Comparison of ENCODE assay signal across 24 mouse cellular contexts in the genomic region with DNA sequence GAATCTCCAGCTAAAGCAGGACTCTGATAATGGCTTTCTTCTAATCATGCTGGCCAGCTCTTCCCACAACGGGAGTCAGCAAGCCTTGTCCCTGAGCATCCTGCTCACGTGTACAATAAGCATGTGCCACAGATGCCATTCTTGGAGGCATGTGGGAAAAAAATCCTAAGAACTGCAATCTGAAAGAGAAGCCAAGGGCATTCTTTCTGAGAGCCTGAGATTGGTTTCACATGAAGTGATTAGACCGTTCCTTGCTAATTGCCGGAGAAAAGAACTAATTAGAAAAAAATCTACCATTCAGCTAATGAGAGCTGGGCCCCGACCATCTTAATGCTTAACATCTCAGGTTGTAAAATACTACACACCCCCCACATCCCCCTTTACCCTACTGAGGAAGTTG.
DNase-seq lines count a peak whose midpoint lies in the region; ATAC-seq and TF ChIP-seq lines count a peak whose summit lies in the region.
"Had no signal": no experiment of that assay in that cellular context is flagged by ENCODE, and none has a peak within 500 bp of the region (broad histone marks: within the 10 kb centered on the region; RNA-seq: fewer than 3 reads in every experiment).

No protein-coding gene starts in this region.

- peaks cover 51% of the 10 kb centered on the region for H3K4me1 ChIP-seq in forebrain, embryonic 10.5 days
- H3K4me1 ChIP-seq in forebrain, postnatal 0 days (ENCODE audit: insufficient read depth), result 0 out of 2 replicates have a peak, but pooled peaks cover 3% of the 10 kb centered on the region
- H3K4me1 ChIP-seq in midbrain, embryonic 13.5 days (replicated peaks), result peaks cover 25% of the 10 kb centered on the region
- H3K4me1 ChIP-seq in midbrain, embryonic 15.5 days, result peaks cover 17% of the 10 kb centered on the region
- H3K4me1 ChIP-seq in forebrain, embryonic 14.5 days (ENCODE audit: control insufficient read depth, insufficient read depth, low read length), result peaks cover 29% of the 10 kb centered on the region
- H3K4me1 ChIP-seq: kidney, embryonic 15.5 days; liver, embryonic 13.5 days had no signal

- TF ChIP-seq CTCF in forebrain, postnatal 0 days (IDR thresholded peaks at IDR 0.05; ENCODE audit: low read depth), result no peak

- no peaks in the 10 kb centered on the region for H3K9me3 ChIP-seq in forebrain, embryonic 10.5 days
- H3K9me3 ChIP-seq in forebrain, postnatal 0 days (ENCODE audit: low read length), result no peaks in the 10 kb centered on the region
- H3K9me3 ChIP-seq in midbrain, embryonic 13.5 days, result no peaks in the 10 kb centered on the region
- no peaks in the 10 kb centered on the region for H3K9me3 ChIP-seq in midbrain, embryonic 15.5 days
- H3K9me3 ChIP-seq in forebrain, embryonic 14.5 days (replicated peaks; ENCODE audit: control insufficient read depth, low read length), result no peaks in the 10 kb centered on the region
- H3K9me3 ChIP-seq: embryonic facial prominence, embryonic 10.5 days; heart, embryonic 13.5 days; kidney, embryonic 15.5 days; liver, embryonic 13.5 days had no signal

- no peak overlapping the region for H3K9ac ChIP-seq in forebrain, postnatal 0 days
- no peak overlapping the region for H3K9ac ChIP-seq in midbrain, embryonic 13.5 days (replicated peaks)
- no peak overlapping the region for H3K9ac ChIP-seq in midbrain, embryonic 15.5 days
- no peak overlapping the region for H3K9ac ChIP-seq in forebrain, embryonic 14.5 days (ENCODE audit: low read length)
- H3K9ac ChIP-seq: heart, embryonic 13.5 days; kidney, embryonic 15.5 days; liver, embryonic 13.5 days had no signal

- no peak overlapping the region for H3K4me3 ChIP-seq in forebrain, embryonic 10.5 days
- no peak overlapping the region for H3K4me3 ChIP-seq in forebrain, postnatal 0 days (ENCODE audit: low read depth, low read length)
- H3K4me3 ChIP-seq in midbrain, embryonic 13.5 days (replicated peaks), result no peak overlapping the region
- no peak overlapping the region for H3K4me3 ChIP-seq in midbrain, embryonic 15.5 days
- no peak overlapping the region for H3K4me3 ChIP-seq in forebrain, embryonic 14.5 days (ENCODE audit: low read depth, low read length)
- H3K4me3 ChIP-seq: embryonic facial prominence, embryonic 10.5 days; heart, adult 2 months; heart, embryonic 13.5 days; kidney, embryonic 15.5 days; left cerebral cortex, adult 2 months; liver, embryonic 13.5 days had no signal

- peaks cover 41% of the 10 kb centered on the region for H3K27me3 ChIP-seq in forebrain, embryonic 10.5 days (ENCODE audit: poor library complexity, severe bottlenecking)
- no peaks in the 10 kb centered on the region for H3K27me3 ChIP-seq in forebrain, postnatal 0 days (ENCODE audit: insufficient read depth, low read length)
- H3K27me3 ChIP-seq in midbrain, embryonic 13.5 days, result no peaks in the 10 kb centered on the region
- H3K27me3 ChIP-seq in midbrain, embryonic 15.5 days (replicated peaks), result no peaks in the 10 kb centered on the region
- H3K27me3 ChIP-seq in forebrain, embryonic 14.5 days (replicated peaks; ENCODE audit: control insufficient read depth, insufficient read depth, low read length), result 0 out of 2 replicates have a peak, but pooled peaks cover 2% of the 10 kb centered on the region
- H3K27me3 ChIP-seq: heart, embryonic 13.5 days; kidney, embryonic 15.5 days; liver, embryonic 13.5 days had no signal

- no peak overlapping the region for H3K4me2 ChIP-seq in forebrain, postnatal 0 days (ENCODE audit: low read depth)
- no peak overlapping the region for H3K4me2 ChIP-seq in midbrain, embryonic 13.5 days (replicated peaks)
- H3K4me2 ChIP-seq in midbrain, embryonic 15.5 days, result no peak overlapping the region
- 0 out of 2 replicates have a peak overlapping the region, but pooled peaks have one; percentile 3 for H3K4me2 ChIP-seq in forebrain, embryonic 14.5 days (ENCODE audit: low read length)
- H3K4me2 ChIP-seq: heart, embryonic 13.5 days; kidney, embryonic 15.5 days; liver, embryonic 13.5 days had no signal

- 51% methylated on average over 5 of the region's 5 CpGs for WGBS in forebrain, embryonic 10.5 days
- WGBS in forebrain, postnatal 0 days, result 23% methylated on average over 5 of the region's 5 CpGs
- WGBS in midbrain, embryonic 13.5 days, result 48% methylated on average over 5 of the region's 5 CpGs
- WGBS in midbrain, embryonic 15.5 days, result 40% methylated on average over 5 of the region's 5 CpGs
- 17% methylated on average over 5 of the region's 5 CpGs for WGBS in forebrain, embryonic 14.5 days

- peak overlapping the region; percentile 69; the same call in 1 of the 2 replicates for H3K27ac ChIP-seq in forebrain, embryonic 10.5 days
- H3K27ac ChIP-seq in forebrain, postnatal 0 days (ENCODE audit: low read depth, low read length), result no peak overlapping the region
- peak overlapping the region; percentile 45; the same call in 1 of the 2 replicates for H3K27ac ChIP-seq in midbrain, embryonic 13.5 days
- H3K27ac ChIP-seq in midbrain, embryonic 15.5 days, result no peak overlapping the region
- peak overlapping the region; percentile 39; the same call in 1 of the 2 replicates for H3K27ac ChIP-seq in forebrain, embryonic 14.5 days (ENCODE audit: low read depth, low read length)
- H3K27ac ChIP-seq: embryonic facial prominence, embryonic 10.5 days; heart, adult 2 months; heart, embryonic 13.5 days; kidney, embryonic 15.5 days; left cerebral cortex, adult 2 months; liver, embryonic 13.5 days had no signal

- DNase-seq in forebrain, embryonic 10.5 days (ENCODE audit: extremely low spot score, low spot score), result no peak
- no peak for DNase-seq in forebrain, postnatal 0 days
- peak; percentile 51 for DNase-seq in Muller cell, postnatal 12 days (ENCODE audit: inconsistent ontology term)
- DNase-seq in forebrain, embryonic 14.5 days (ENCODE audit: low spot score), result peak; percentile 84
- DNase-seq in testis, postnatal 14 days (ENCODE audit: low spot score), result no peak
- DNase-seq: adrenal gland, postnatal 25 days; cerebellum, adult 9-11 months; gastrocnemius, postnatal 36 days; heart, adult 2 months; heart, postnatal 14 days; kidney, adult 11 months; kidney, postnatal 4 days; layer of hippocampus, adult 9-11 months; liver, embryonic 13.5 days; lung, adult 2 months; lung, postnatal 14 days; thymus, adult 2 months; thymus, postnatal 4 days had no signal

- no peaks in the 10 kb centered on the region for H3K36me3 ChIP-seq in forebrain, embryonic 10.5 days (replicated peaks)
- no peaks in the 10 kb centered on the region for H3K36me3 ChIP-seq in forebrain, postnatal 0 days (ENCODE audit: insufficient read depth)
- H3K36me3 ChIP-seq in midbrain, embryonic 13.5 days, result no peaks in the 10 kb centered on the region
- no peaks in the 10 kb centered on the region for H3K36me3 ChIP-seq in midbrain, embryonic 15.5 days (replicated peaks)
- H3K36me3 ChIP-seq in forebrain, embryonic 14.5 days (ENCODE audit: control insufficient read depth, insufficient read depth, low read length), result no peaks in the 10 kb centered on the region
- H3K36me3 ChIP-seq: embryonic facial prominence, embryonic 10.5 days; heart, embryonic 13.5 days; kidney, embryonic 15.5 days; liver, embryonic 13.5 days had no signal

- ATAC-seq in forebrain, postnatal 0 days, result no peak
- no peak for ATAC-seq in midbrain, embryonic 13.5 days
- ATAC-seq in midbrain, embryonic 15.5 days (replicated peaks), result no peak
- peak; percentile 66 for ATAC-seq in forebrain, embryonic 14.5 days

Comparison
In these comparisons a context has a peak if more than half of its experiments do, and no peak if none do; other contexts are left out.
1. DNase-seq: peak in Muller cell, postnatal 12 days (single experiment) and forebrain, embryonic 14.5 days (single experiment); none in forebrain, embryonic 10.5 days (single experiment), forebrain, postnatal 0 days (single experiment) and testis, postnatal 14 days (single experiment).
2. H3K27ac ChIP-seq: peak in forebrain, embryonic 10.5 days (single experiment), midbrain, embryonic 13.5 days (single experiment) and forebrain, embryonic 14.5 days (single experiment); none in forebrain, postnatal 0 days (single experiment) and midbrain, embryonic 15.5 days (single experiment).